Mouse (Mus musculus): ENCODE measurements at regions not wholly inside any gene's neighbourhood (a gene's known extent, or its start where the extent isn't known, plus 50 kb on each side); places are given as distances from the start of the nearest gene placed in this dataset.

- no peak for DNase-seq
Measured at GRCm38 (mm10) chr16:85956006-85956562, 54.5 kb upstream of the Adamts5 start.

GRCm38 (mm10) chr16:85951628-85952027, 50.0 kb upstream of the Adamts5 start:
- no peak for DNase-seq
